Mouse (Mus musculus) adrenal gland, adult (tissue): ENCODE results near the gene Atp5e.

Experiments
- DNase-seq, 2 experiments: peaks; one replicate each; pipeline ENCODE4 v3.0.0; 2022 to 2023; ENCODE audit warnings: low spot score in 1 of 2; ENCODE audit not compliant: inconsistent age in 2 of 2

Atp5e gene

GRCm38 (mm10) chr2:174448405-174448804, 15.5 kb downstream of the Atp5e start:
- peak in 1 of 2 experiments; percentile 68 for DNase-seq

- no peak for DNase-seq
Observed at GRCm38 (mm10) chr2:174446905-174447304, 17.0 kb downstream of the Atp5e start.

- DNase-seq: no peak
Observed at GRCm38 (mm10) chr2:174446492-174446891, 17.4 kb downstream of the Atp5e start.

- DNase-seq: no peak
Observed at GRCm38 (mm10) chr2:174445018-174445417, 18.9 kb downstream of the Atp5e start.

- no peak for DNase-seq
Observed at GRCm38 (mm10) chr2:174444359-174444758, 19.5 kb downstream of the Atp5e start.

GRCm38 (mm10) chr2:174443046-174443445, 20.9 kb downstream of the Atp5e start:
- DNase-seq: no peak

GRCm38 (mm10) chr2:174442460-174442859, 21.4 kb downstream of the Atp5e start:
- peak; percentile 60 to 85 for DNase-seq

- no peak for DNase-seq
Observed at GRCm38 (mm10) chr2:174441898-174442297, 22.0 kb downstream of the Atp5e start.

- no peak for DNase-seq
Observed at GRCm38 (mm10) chr2:174439961-174440360, 23.9 kb downstream of the Atp5e start.

- DNase-seq: peak in 1 of 2 experiments; percentile 53
Observed at GRCm38 (mm10) chr2:174439450-174439838, 24.5 kb downstream of the Atp5e start.

GRCm38 (mm10) chr2:174438737-174439449, 25.0 kb downstream of the Atp5e start, which contains the start of gene Ctsz:
TSS of gene Ctsz (minus strand) at chr2:174439039.
- DNase-seq: peak; percentile 83 to 93

GRCm38 (mm10) chr2:174438181-174438580, 25.7 kb downstream of the Atp5e start:
- no peak for DNase-seq

GRCm38 (mm10) chr2:174437697-174437982, 26.3 kb downstream of the Atp5e start:
- peak in 1 of 2 experiments; percentile 44 for DNase-seq

GRCm38 (mm10) chr2:174436916-174437696, 26.8 kb downstream of the Atp5e start:
- peak in 1 of 2 experiments; percentile 64 for DNase-seq

GRCm38 (mm10) chr2:174436076-174436701, 27.7 kb downstream of the Atp5e start:
- peak in 1 of 2 experiments; percentile 51 for DNase-seq

GRCm38 (mm10) chr2:174434943-174435342, 29.0 kb downstream of the Atp5e start:
- no peak for DNase-seq

GRCm38 (mm10) chr2:174428996-174429591, 34.8 kb downstream of the Atp5e start:
- DNase-seq: no peak

- DNase-seq: no peak
Observed at GRCm38 (mm10) chr2:174428076-174428835, 35.6 kb downstream of the Atp5e start.

- DNase-seq: no peak
Observed at GRCm38 (mm10) chr2:174426856-174427255, 37.0 kb downstream of the Atp5e start.

- no peak for DNase-seq
Observed at GRCm38 (mm10) chr2:174424301-174425085, 39.4 kb downstream of the Atp5e start.
